ENCODE assay signal across 9 mouse cellular contexts in the genomic region with DNA sequence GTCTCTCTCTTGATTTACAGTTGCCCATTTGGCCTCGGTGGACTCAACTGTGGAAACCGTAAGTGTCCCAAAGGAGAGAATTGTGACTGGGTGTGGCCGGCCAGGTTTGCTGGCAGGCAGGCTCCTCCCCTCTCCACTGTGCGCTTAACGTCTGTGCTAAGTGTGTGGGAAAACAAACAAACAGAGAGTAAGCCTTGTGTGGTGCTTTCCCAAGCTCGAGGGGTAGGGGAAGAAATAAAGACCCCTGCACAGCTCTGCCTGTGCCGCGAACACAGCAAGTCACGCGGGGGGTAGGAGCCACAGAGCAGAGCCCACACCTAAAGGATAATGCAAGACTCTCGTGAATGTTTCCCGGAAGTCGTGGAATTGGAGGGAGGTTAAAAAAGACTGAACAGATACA. TPM values are rescaled to one million over a fixed set of nuclear protein-coding genes. Genes with fewer than 3 reads are reported as not detected.
DNase-seq lines count a peak whose midpoint lies in the region; ATAC-seq lines count a peak whose summit lies in the region.
"Had no signal": no experiment of that assay in that cellular context is flagged by ENCODE, and none has a peak within 500 bp of the region (broad histone marks: within the 10 kb centered on the region; RNA-seq: fewer than 3 reads in every experiment).

No protein-coding gene starts in this region.

- no peak overlapping the region for H3K4me3 ChIP-seq in hindbrain, embryonic 14.5 days (replicated peaks; ENCODE audit: low read length)
- no peak overlapping the region for H3K4me3 ChIP-seq in hindbrain, embryonic 10.5 days
- no peak overlapping the region for H3K4me3 ChIP-seq in limb, embryonic 11.5 days (ENCODE audit: low read depth, low read length)

- no peaks in the 10 kb centered on the region for H3K4me1 ChIP-seq in hindbrain, embryonic 14.5 days (replicated peaks; ENCODE audit: control insufficient read depth, insufficient read depth, low read length)
- H3K4me1 ChIP-seq in hindbrain, embryonic 10.5 days (replicated peaks): no peaks in the 10 kb centered on the region
- no peaks in the 10 kb centered on the region for H3K4me1 ChIP-seq in limb, embryonic 11.5 days (ENCODE audit: control insufficient read depth, insufficient read depth, low read length)

- no peak overlapping the region for H3K9ac ChIP-seq in hindbrain, embryonic 14.5 days
- no peak overlapping the region for H3K9ac ChIP-seq in limb, embryonic 11.5 days (ENCODE audit: low read length)

- no peak for DNase-seq in hindbrain, embryonic 14.5 days (ENCODE audit: low spot score)
- no peak for DNase-seq in hindbrain, embryonic 10.5 days (ENCODE audit: low spot score)
- DNase-seq in ZHBTc4 (ENCODE audit: low read depth, low spot score): peak; percentile 59
- no peak for DNase-seq in limb, embryonic 11.5 days (ENCODE audit: low spot score)
- DNase-seq in embryo, embryonic 9.5 days (ENCODE audit: extremely low spot score): no peak
- DNase-seq in Muller cell, postnatal 12 days (ENCODE audit: inconsistent ontology term): no peak
- DNase-seq in gastrocnemius, postnatal 36 days: no peak
- DNase-seq: kidney, adult 8-10 months had no signal

- H3K9me3 ChIP-seq in hindbrain, embryonic 14.5 days (ENCODE audit: control insufficient read depth, low read length): no peaks in the 10 kb centered on the region
- no peaks in the 10 kb centered on the region for H3K9me3 ChIP-seq in hindbrain, embryonic 10.5 days
- H3K9me3 ChIP-seq in limb, embryonic 11.5 days (ENCODE audit: control insufficient read depth, low read length): no peaks in the 10 kb centered on the region

- H3K36me3 ChIP-seq in hindbrain, embryonic 14.5 days (replicated peaks; ENCODE audit: control insufficient read depth, insufficient read depth): 0 out of 2 replicates have a peak, but pooled peaks cover 3% of the 10 kb centered on the region
- peaks cover 87% of the 10 kb centered on the region for H3K36me3 ChIP-seq in hindbrain, embryonic 10.5 days
- no peaks in the 10 kb centered on the region for H3K36me3 ChIP-seq in limb, embryonic 11.5 days (ENCODE audit: control insufficient read depth, insufficient read depth, low read length)

- H3K27me3 ChIP-seq in hindbrain, embryonic 14.5 days (ENCODE audit: control insufficient read depth, insufficient read depth, low read length): no peaks in the 10 kb centered on the region
- H3K27me3 ChIP-seq in hindbrain, embryonic 10.5 days (ENCODE audit: insufficient read depth, poor library complexity, severe bottlenecking): no peaks in the 10 kb centered on the region
- H3K27me3 ChIP-seq in limb, embryonic 11.5 days (ENCODE audit: control insufficient read depth, insufficient read depth, low read length): no peaks in the 10 kb centered on the region

- no peak overlapping the region for H3K27ac ChIP-seq in hindbrain, embryonic 14.5 days
- no peak overlapping the region for H3K27ac ChIP-seq in hindbrain, embryonic 10.5 days
- no peak overlapping the region for H3K27ac ChIP-seq in limb, embryonic 11.5 days (replicated peaks; ENCODE audit: low read depth, low read length)

- 47% methylated on average over 13 of the region's 13 CpGs for WGBS in hindbrain, embryonic 14.5 days
- WGBS in hindbrain, embryonic 10.5 days: 32% methylated on average over 13 of the region's 13 CpGs
- WGBS in limb, embryonic 11.5 days: 19% methylated on average over 13 of the region's 13 CpGs

- 0 out of 2 replicates have a peak overlapping the region, but pooled peaks have one; percentile 6 for H3K4me2 ChIP-seq in hindbrain, embryonic 14.5 days (replicated peaks)
- H3K4me2 ChIP-seq in limb, embryonic 11.5 days (ENCODE audit: low read depth, severe bottlenecking): peak overlapping the region; percentile 16; the same call in 1 of the 2 replicates

- ATAC-seq in hindbrain, embryonic 14.5 days (ENCODE audit: low FRiP score): no peak
- no peak for ATAC-seq in limb, embryonic 11.5 days (ENCODE audit: insufficient number of reproducible peaks, low FRiP score, low TSS enrichment, low read depth)
- peak; percentile 18 for ATAC-seq in monocyte, adult 5-6 weeks (replicated peaks; ENCODE audit: insufficient number of reproducible peaks, low FRiP score, low TSS enrichment, poor library complexity, severe bottlenecking)

- intact Hi-C loops in gastrocnemius, postnatal 36 days (cut with DNase I): no loop called here

RNA-seq across cellular contexts. Expression of a gene that starts 42.7 kb away (rescaled TPM):
- polyA plus RNA-seq in hindbrain, embryonic 14.5 days (2014; fragmentation: Nextera tagmentation; extraction: Ambion mirVana): not detected in 2 replicates
- 0.09 and 0.26 TPM in 2 replicates for polyA plus RNA-seq in hindbrain, embryonic 10.5 days (2016; fragmentation: Nextera tagmentation; extraction: Ambion mirVana)
- 0.15 and 0.28 TPM in 2 replicates for polyA plus RNA-seq in limb, embryonic 11.5 days (2014; fragmentation: Nextera tagmentation; extraction: Ambion mirVana)
- total RNA-seq in monocyte, adult 5-6 weeks (2017): 0.11 to 1.6 TPM (median 1.4 TPM) in 3 replicates
- total RNA-seq in gastrocnemius, postnatal 36 days (2021): not detected
